Mouse (Mus musculus): Measurements from ENCODE around the gene Sdsl. TPM values are rescaled to one million over a fixed set of nuclear protein-coding genes. Genes with fewer than 3 reads are reported as not detected.
"Not testable (repeated sequence)": the region's sequence is repeated elsewhere in the genome, so short reads cannot be mapped to it uniquely, and the experiment has no call there.

Sdsl gene
- polyA plus RNA-seq, 1 experiment: not detected

GRCm38 (mm10) chr5:120507311-120507710 lies 34.7 kb upstream of the Sdsl start:
- no peak overlapping the region for H3K27ac ChIP-seq (ENCODE audit: insufficient read depth, low read depth, low read length)
- TF ChIP-seq POLR2A (IDR thresholded peaks at IDR 0.05; ENCODE audit: borderline replicate concordance, low read depth, low read length): no peak
- no peak for TF ChIP-seq CTCF (IDR thresholded peaks at IDR 0.05; ENCODE audit: low read depth, low read length)
- H3K4me3 ChIP-seq (ENCODE audit: insufficient read depth, low read length): no peak overlapping the region
- peaks cover 12% of the 10 kb centered on the region for H3K4me1 ChIP-seq (ENCODE audit: control insufficient read depth, insufficient read depth, low read length)

DNA sequence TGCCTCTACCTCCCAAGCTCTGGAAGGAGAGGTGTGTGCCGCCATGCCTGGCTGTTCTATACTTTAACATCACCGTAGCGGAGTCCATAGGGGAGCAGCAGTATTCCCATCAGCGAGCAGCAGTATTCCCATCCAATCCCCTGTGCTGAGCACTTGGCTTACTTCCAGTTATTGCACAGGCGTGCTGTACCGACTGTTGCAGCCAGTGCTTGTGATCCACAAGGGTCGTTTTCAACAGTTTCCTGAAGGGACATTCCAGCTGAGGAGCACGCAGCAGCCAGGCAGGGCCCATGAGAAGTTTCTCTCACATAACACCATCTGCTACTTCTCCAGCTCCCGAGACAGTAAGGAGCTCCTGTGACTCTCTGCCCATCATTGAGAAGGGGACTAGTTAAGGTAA lies 33.9 kb upstream of the Sdsl start:
- no peak overlapping the region for H3K27ac ChIP-seq (ENCODE audit: insufficient read depth, low read depth, low read length)
- H3K4me1 ChIP-seq (ENCODE audit: control insufficient read depth, insufficient read depth, low read length): peaks cover 15% of the 10 kb centered on the region
- no peak overlapping the region for H3K4me3 ChIP-seq (ENCODE audit: insufficient read depth, low read length)
- TF ChIP-seq POLR2A (IDR thresholded peaks at IDR 0.05; ENCODE audit: borderline replicate concordance, low read depth, low read length) (no peak), CTCF (IDR thresholded peaks at IDR 0.05; ENCODE audit: low read depth, low read length) (no peak)

- peaks cover 16% of the 10 kb centered on the region for H3K4me1 ChIP-seq (ENCODE audit: control insufficient read depth, insufficient read depth, low read length)
- TF ChIP-seq CTCF (IDR thresholded peaks at IDR 0.05; ENCODE audit: low read depth, low read length): no peak
- TF ChIP-seq POLR2A (IDR thresholded peaks at IDR 0.05; ENCODE audit: borderline replicate concordance, low read depth, low read length): no peak
- no peak overlapping the region for H3K4me3 ChIP-seq (ENCODE audit: insufficient read depth, low read length)
- H3K27ac ChIP-seq (ENCODE audit: insufficient read depth, low read depth, low read length): no peak overlapping the region
Observed at GRCm38 (mm10) chr5:120505781-120506180, 33.2 kb upstream of the Sdsl start.

- Histone ChIP-seq H3K27ac (ENCODE audit: insufficient read depth, low read depth, low read length) (no peak overlapping the region), H3K4me1 (ENCODE audit: control insufficient read depth, insufficient read depth, low read length) (peaks cover 13% of the 10 kb centered on the region), H3K4me3 (ENCODE audit: insufficient read depth, low read length) (no peak overlapping the region)
- TF ChIP-seq POLR2A (IDR thresholded peaks at IDR 0.05; ENCODE audit: borderline replicate concordance, low read depth, low read length) (no peak), CTCF (IDR thresholded peaks at IDR 0.05; ENCODE audit: low read depth, low read length) (peak; percentile 89)
Observed at GRCm38 (mm10) chr5:120505368-120505767, 32.8 kb upstream of the Sdsl start.

DNA sequence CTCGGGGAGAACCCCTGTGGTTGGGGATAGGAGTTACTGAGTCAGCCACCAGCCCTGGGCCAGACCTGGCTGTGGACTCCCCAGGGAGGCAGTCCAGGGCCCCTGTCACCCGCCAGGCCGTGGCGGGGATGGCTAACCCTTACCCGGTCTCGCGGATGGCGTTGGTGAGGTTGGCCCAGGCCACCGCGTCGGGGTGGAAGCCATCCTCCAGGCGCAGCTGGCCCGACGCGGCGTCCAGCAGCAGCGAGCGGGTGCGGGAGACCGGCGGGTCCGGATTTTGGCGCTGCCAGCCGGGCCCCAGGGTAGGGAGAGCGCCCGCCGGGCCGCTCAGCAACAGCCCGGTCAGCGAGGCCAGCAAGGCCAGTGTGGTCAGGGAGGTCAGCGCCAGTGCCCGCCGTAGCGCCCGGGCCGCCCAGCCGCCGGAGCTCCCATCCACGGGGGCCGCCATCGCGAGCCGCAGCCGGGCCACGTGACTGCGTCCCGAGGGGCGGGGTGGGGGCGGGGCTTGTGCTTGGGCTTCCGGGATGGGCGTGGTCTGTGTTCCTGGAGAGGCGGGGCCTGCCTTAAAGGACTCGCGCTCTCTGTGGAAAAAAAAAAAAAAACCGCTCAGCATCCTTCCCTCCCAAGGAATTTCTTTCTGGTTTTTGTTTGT lies 30.7 kb upstream of the Sdsl start, which contains the start of gene Plbd2:
Gene Plbd2, minus strand, starts transcription at position 482 of the 652 bp plus-strand sequence.
- Histone ChIP-seq H3K27ac (ENCODE audit: insufficient read depth, low read depth, low read length) (peak within 1 kb of the TSS; percentile 41), H3K4me1 (ENCODE audit: control insufficient read depth, insufficient read depth, low read length) (peaks cover 25% of the 10 kb centered on the region), H3K4me3 (ENCODE audit: insufficient read depth, low read length) (peak within 1 kb of the TSS; percentile 99)
- TF ChIP-seq CTCF (IDR thresholded peaks at IDR 0.05; ENCODE audit: low read depth, low read length): no peak
- no peak; the same call in 1 of the 2 replicates for TF ChIP-seq POLR2A (IDR thresholded peaks at IDR 0.05; ENCODE audit: borderline replicate concordance, low read depth, low read length)

DNA sequence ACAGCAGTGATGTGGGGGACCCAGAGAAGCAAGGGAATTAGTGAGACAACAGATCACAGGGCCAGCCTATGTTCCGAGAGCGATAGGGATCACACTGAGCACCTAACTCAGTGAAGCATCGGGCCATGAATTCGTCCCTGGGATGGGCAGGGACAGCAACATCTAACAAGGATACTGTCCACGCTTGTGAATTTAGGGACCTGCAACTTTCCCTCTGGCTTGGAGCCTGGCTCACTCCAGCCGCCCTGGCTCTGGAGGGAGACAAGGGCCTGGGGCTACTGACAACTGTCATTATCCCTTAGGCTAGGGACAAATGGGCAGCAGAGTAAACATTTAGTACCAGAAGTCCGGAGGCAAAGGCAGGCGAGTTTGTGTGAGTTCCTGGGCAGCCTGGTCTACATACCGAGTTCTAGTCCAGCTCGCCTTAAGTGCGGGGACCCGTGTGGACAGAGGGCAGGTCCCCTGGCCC lies 30.1 kb upstream of the Sdsl start:
- Histone ChIP-seq H3K4me3 (ENCODE audit: insufficient read depth, low read length) (peak overlapping the region; percentile 99), H3K27ac (ENCODE audit: insufficient read depth, low read depth, low read length) (peak overlapping the region; percentile 41), H3K4me1 (ENCODE audit: control insufficient read depth, insufficient read depth, low read length) (peaks cover 26% of the 10 kb centered on the region)
- no peak for TF ChIP-seq CTCF (IDR thresholded peaks at IDR 0.05; ENCODE audit: low read depth, low read length)
- TF ChIP-seq POLR2A (IDR thresholded peaks at IDR 0.05; ENCODE audit: borderline replicate concordance, low read depth, low read length): no peak

GRCm38 (mm10) chr5:120502147-120502621 lies 29.6 kb upstream of the Sdsl start:
- H3K4me3 ChIP-seq (ENCODE audit: insufficient read depth, low read length): peak overlapping the region; percentile 99
- TF ChIP-seq CTCF (IDR thresholded peaks at IDR 0.05; ENCODE audit: low read depth, low read length): no peak
- no peak for TF ChIP-seq POLR2A (IDR thresholded peaks at IDR 0.05; ENCODE audit: borderline replicate concordance, low read depth, low read length)
- H3K27ac ChIP-seq (ENCODE audit: insufficient read depth, low read depth, low read length): peak overlapping the region; percentile 41; the same call in 1 of the 2 replicates
- H3K4me1 ChIP-seq (ENCODE audit: control insufficient read depth, insufficient read depth, low read length): peaks cover 26% of the 10 kb centered on the region

DNA sequence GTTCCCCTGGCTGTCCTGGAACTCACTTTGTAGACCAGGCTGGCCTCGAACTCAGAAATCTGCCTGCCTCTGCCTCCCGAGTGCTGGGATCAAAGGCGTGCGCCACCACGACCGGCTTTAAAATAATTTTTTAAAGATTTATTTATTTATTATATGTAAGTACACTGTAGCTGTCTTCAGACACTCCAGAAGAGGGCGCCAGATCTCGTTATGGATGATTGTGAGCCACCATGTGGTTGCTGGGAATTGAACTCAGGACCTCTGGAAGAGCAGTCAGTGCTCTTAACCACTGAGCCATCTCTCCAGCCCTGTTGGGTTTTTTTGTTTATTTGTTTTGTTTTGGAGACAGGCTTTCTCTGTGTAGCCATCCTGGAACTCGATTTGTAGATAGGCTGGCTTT lies 28.0 kb upstream of the Sdsl start:
- peaks cover 25% of the 10 kb centered on the region for H3K4me1 ChIP-seq (ENCODE audit: control insufficient read depth, insufficient read depth, low read length)
- not testable (repeated sequence) for H3K27ac ChIP-seq (ENCODE audit: insufficient read depth, low read depth, low read length)

DNA sequence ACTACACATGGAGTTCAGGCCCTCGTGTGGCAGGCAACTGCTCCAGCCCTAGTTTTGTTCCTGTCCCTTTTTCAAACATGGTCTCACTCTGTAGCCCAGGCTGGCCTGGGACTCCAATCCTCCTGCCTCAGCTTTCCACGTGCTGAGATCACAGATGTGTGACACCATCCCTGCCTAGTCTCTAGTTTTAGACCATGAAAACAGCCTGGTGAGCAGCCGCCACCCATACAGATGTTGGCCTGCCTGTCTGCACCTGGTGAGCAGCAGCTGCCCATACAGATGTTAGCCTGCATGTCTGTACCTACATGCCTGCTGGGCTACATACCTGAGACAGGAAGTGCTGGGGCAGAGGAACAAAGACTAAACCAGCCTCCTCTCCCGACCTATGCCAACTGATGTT lies 26.6 kb upstream of the Sdsl start:
- TF ChIP-seq POLR2A (IDR thresholded peaks at IDR 0.05; ENCODE audit: borderline replicate concordance, low read depth, low read length) (no peak), CTCF (IDR thresholded peaks at IDR 0.05; ENCODE audit: low read depth, low read length) (no peak)
- Histone ChIP-seq H3K27ac (ENCODE audit: insufficient read depth, low read depth, low read length) (no peak overlapping the region), H3K4me3 (ENCODE audit: insufficient read depth, low read length) (no peak overlapping the region), H3K4me1 (ENCODE audit: control insufficient read depth, insufficient read depth, low read length) (peaks cover 23% of the 10 kb centered on the region)

More for the DNA sequence above, 28.0 kb upstream of the Sdsl start:
- H3K4me3 ChIP-seq (ENCODE audit: insufficient read depth, low read length): not testable (repeated sequence)

- no peak overlapping the region for H3K27ac ChIP-seq (ENCODE audit: insufficient read depth, low read depth, low read length)
- no peak overlapping the region for H3K4me3 ChIP-seq (ENCODE audit: insufficient read depth, low read length)
- no peak for TF ChIP-seq CTCF (IDR thresholded peaks at IDR 0.05; ENCODE audit: low read depth, low read length)
- no peak for TF ChIP-seq POLR2A (IDR thresholded peaks at IDR 0.05; ENCODE audit: borderline replicate concordance, low read depth, low read length)
- H3K4me1 ChIP-seq (ENCODE audit: control insufficient read depth, insufficient read depth, low read length): peaks cover 23% of the 10 kb centered on the region
Observed at GRCm38 (mm10) chr5:120497071-120497470, 24.5 kb upstream of the Sdsl start.

Data from bone marrow macrophage, adult 2 months (primary cell).